Mouse (Mus musculus): Measurements from ENCODE around the gene Vps37c.
A peak's percentile ranks its signal among the peaks of the same experiment; 100 is the strongest.

DNA sequence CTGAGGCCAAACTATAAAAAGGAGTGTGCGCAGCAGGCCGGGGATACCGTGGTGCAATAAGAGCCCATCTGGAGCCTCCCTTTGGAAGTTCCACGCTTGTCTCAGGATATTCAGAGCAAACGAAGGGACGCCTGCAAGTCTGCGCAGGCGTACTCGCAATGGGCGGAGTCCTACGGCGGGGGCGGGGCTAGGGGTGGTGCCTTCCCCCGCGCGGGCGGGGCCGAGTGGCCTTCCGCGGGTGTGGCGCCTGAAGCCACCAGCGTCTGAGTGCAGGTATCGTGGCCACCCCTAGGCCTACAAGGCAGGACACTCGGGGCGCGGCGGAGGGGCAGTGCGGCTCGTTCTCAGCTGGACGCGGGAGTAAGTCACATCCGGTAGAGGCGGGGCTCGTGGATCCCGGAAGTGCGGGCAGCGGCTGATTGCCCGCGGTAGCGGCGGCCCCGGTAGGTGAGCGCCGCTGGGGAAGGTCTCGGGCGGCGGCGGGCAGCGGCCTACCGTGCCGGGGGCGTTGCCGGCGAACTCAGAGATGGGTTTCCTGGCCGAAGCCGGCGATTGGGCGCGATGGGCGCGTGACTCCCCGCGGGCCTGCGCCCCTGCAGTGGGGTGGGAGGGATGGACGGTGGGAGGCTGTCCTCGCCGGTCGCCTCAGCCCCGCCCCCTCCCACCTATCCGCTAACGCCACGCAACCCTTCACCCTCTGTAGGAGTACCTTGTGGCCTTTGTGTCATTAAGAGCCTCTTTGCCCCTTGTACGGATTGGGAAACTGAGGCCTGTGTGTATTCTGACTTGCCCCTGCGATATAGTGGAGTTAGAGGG is at the start of gene Vps37c:
- TF ChIP-seq CTCF (IDR thresholded peaks at IDR 0.05; ENCODE audit: insufficient read depth, low read depth, low read length) (no peak), POLR2A (IDR thresholded peaks at IDR 0.05; ENCODE audit: insufficient read depth, low read depth, low read length) (peak; percentile 90)

Measured in olfactory bulb, adult 2 months (tissue).